Mouse (Mus musculus) liver, embryonic 14.5 days (tissue): ENCODE results near the gene Cidec. TPM values are rescaled to one million over a fixed set of nuclear protein-coding genes. Genes with fewer than 3 reads are reported as not detected.
A peak's percentile ranks its signal among the peaks of the same experiment; 100 is the strongest.

ENCODE experiments used
- ATAC-seq: fragments of 200-750 bp; cut with Nextera tagmentation; 2 replicates; pipeline ENCODE4 v1.8.0; 2017; ENCODE audit warnings: moderate number of reproducible peaks, mild to moderate bottlenecking, moderate library complexity; ENCODE audit not compliant: insufficient read depth
- DNase-seq, 3 experiments: peaks; one replicate each; pipeline ENCODE4 v3.0.0-alpha.2; 2012 to 2013; ENCODE audit warnings: low read depth in 3 of 3, low spot score in 3 of 3
- H3K27ac ChIP-seq: fragments of 300-500 bp; sonication (generic); 2 replicates; pipeline ENCODE4 v1.5.1; 2014; ENCODE audit warnings: moderate library complexity, mild to moderate bottlenecking, control low read depth, inconsistent platforms
- H3K27me3 ChIP-seq: fragments of 300-500 bp; sonication (generic); 2 replicates; pipeline ENCODE4 v1.6.1; 2014; ENCODE audit warnings: mild to moderate bottlenecking, low read length, moderate library complexity; ENCODE audit not compliant: control insufficient read depth, insufficient read depth
- H3K36me3 ChIP-seq: fragments of 300-500 bp; sonication (generic); replicated peaks from 2 replicates; pipeline ENCODE4 v1.6.1; 2014; ENCODE audit warnings: low read depth; ENCODE audit not compliant: control insufficient read depth, insufficient read depth
- H3K4me1 ChIP-seq, 2 experiments: fragments of 200-500 bp in 1 of 2; fragments of 300-500 bp in 1 of 2; sonication (generic) in 1 of 2; replicated peaks; 2 replicates each; pipeline ENCODE4 v1.6.1; 2012 to 2014; ENCODE audit warnings: antibody characterized with exemption in 1 of 2, inconsistent platforms in 1 of 2, low read length in 1 of 2; ENCODE audit not compliant: control insufficient read depth in 2 of 2, insufficient read depth in 2 of 2
- H3K4me2 ChIP-seq: fragments of 300-500 bp; sonication (generic); 2 replicates; pipeline ENCODE4 v1.6.1; 2014; ENCODE audit warnings: low read depth, mild to moderate bottlenecking, control low read depth, moderate library complexity
- H3K4me3 ChIP-seq, 2 experiments: fragments of 200-500 bp in 1 of 2; fragments of 300-500 bp in 1 of 2; sonication (generic) in 1 of 2; 2 replicates each; pipeline ENCODE4 v1.5.1; 2012 to 2014; ENCODE audit warnings: low read depth in 2 of 2, low read length in 2 of 2, mild to moderate bottlenecking in 2 of 2, control low read depth in 1 of 2, inconsistent platforms in 1 of 2, moderate library complexity in 1 of 2; ENCODE audit not compliant: insufficient read depth in 1 of 2
- H3K9ac ChIP-seq: fragments of 300-500 bp; sonication (generic); replicated peaks from 2 replicates; pipeline ENCODE4 v1.6.1; 2014; ENCODE audit warnings: mild to moderate bottlenecking, control low read depth, moderate library complexity
- H3K9me3 ChIP-seq: fragments of 300-500 bp; sonication (generic); 2 replicates; pipeline ENCODE4 v1.6.1; 2016; ENCODE audit warnings: low read length, mixed read lengths; ENCODE audit not compliant: control insufficient read depth
- CTCF ChIP-seq: IDR thresholded peaks from 2 replicates; pipeline ENCODE4 v1.5.1; 2016; ENCODE audit warnings: antibody characterized with exemption, low read depth, control low read depth
- EP300 ChIP-seq: IDR thresholded peaks from 2 replicates; pipeline ENCODE4 v1.6.1; 2016; ENCODE audit warnings: antibody characterized with exemption, low read depth
- WGBS: fragments of 180-500 bp; shearing (Covaris S2); extraction: QIAGEN DNeasy Blood & Tissue Kit; methylation state at CpG from one replicate; pipeline ENCODE4 v1.1.7; 2014; ENCODE audit not compliant: insufficient replicate concordance; 5-methylcytosine and 5-hydroxymethylcytosine counted together
- polyA plus RNA-seq, 2 experiments: library from polyadenylated mRNA; depleted of rRNA in 1 of 2; stranded (reverse) in 1 of 2; unstranded in 1 of 2; fragments of >200 nt; fragmentation: Nextera tagmentation in 1 of 2; extraction: Ambion mirVana in 1 of 2; gene quantifications; 2 replicates each; pipeline versions ENCODE4 v1.2.1 to v1.2.3; 2012 to 2014

Cidec gene
- polyA plus RNA-seq, 2 experiments = 0.02 to 0.13 TPM

GRCm38 (mm10) chr6:113451839-113452238 is 16.3 kb upstream of the Cidec start:
- TF ChIP-seq EP300 (no peak), CTCF (no peak)
- no peak overlapping the region for H3K4me3 ChIP-seq
- DNase-seq = no peak
- H3K9me3 ChIP-seq = no peaks in the 10 kb centered on the region
- WGBS = 64% methylated on average over 2 of the region's 2 CpGs
- no peaks in the 10 kb centered on the region for H3K4me1 ChIP-seq
- no peaks in the 10 kb centered on the region for H3K27me3 ChIP-seq
- no peak overlapping the region for H3K4me2 ChIP-seq
- no peak overlapping the region for H3K9ac ChIP-seq
- H3K27ac ChIP-seq = no peak overlapping the region
- no peak for ATAC-seq
- peaks cover 7% of the 10 kb centered on the region; the same call in 1 of the 2 replicates for H3K36me3 ChIP-seq

- H3K9ac ChIP-seq = no peak overlapping the region
- no peak for ATAC-seq
- TF ChIP-seq CTCF = no peak
- no peak for TF ChIP-seq EP300
- no peaks in the 10 kb centered on the region for H3K27me3 ChIP-seq
- peaks cover 6 to 9% of the 10 kb centered on the region in 2 experiments for H3K4me1 ChIP-seq
- DNase-seq = no peak
- no peak overlapping the region for H3K27ac ChIP-seq
- no peaks in the 10 kb centered on the region for H3K9me3 ChIP-seq
- 79% methylated on average over 4 of the region's 4 CpGs for WGBS
- H3K4me3 ChIP-seq = no peak overlapping the region
- no peak overlapping the region for H3K4me2 ChIP-seq
- peaks cover 7% of the 10 kb centered on the region; the same call in 1 of the 2 replicates for H3K36me3 ChIP-seq
Measured at GRCm38 (mm10) chr6:113447639-113448038, 12.1 kb upstream of the Cidec start.

- ATAC-seq = no peak
- H3K36me3 ChIP-seq = peaks cover 7% of the 10 kb centered on the region; the same call in 1 of the 2 replicates
- H3K27ac ChIP-seq = no peak overlapping the region
- TF ChIP-seq EP300 (no peak), CTCF (no peak)
- H3K27me3 ChIP-seq = no peaks in the 10 kb centered on the region
- 77% methylated on average over 6 of the region's 8 CpGs for WGBS
- H3K9me3 ChIP-seq = no peaks in the 10 kb centered on the region
- no peak overlapping the region for H3K9ac ChIP-seq
- no peak overlapping the region for H3K4me2 ChIP-seq
- H3K4me1 ChIP-seq = peaks cover 9% of the 10 kb centered on the region in 2 experiments
- no peak for DNase-seq
- no peak overlapping the region for H3K4me3 ChIP-seq
Measured at GRCm38 (mm10) chr6:113444207-113444965, 8.8 kb upstream of the Cidec start.

- H3K4me1 ChIP-seq = peaks cover 9% of the 10 kb centered on the region in 2 experiments
- no peaks in the 10 kb centered on the region for H3K27me3 ChIP-seq
- DNase-seq (no peak), ATAC-seq (no peak)
- peaks cover 5% of the 10 kb centered on the region; the same call in 1 of the 2 replicates for H3K36me3 ChIP-seq
- 34% methylated on average over 12 of the region's 12 CpGs for WGBS
- peak overlapping the region; percentile 78 for H3K4me2 ChIP-seq
- H3K9me3 ChIP-seq = no peaks in the 10 kb centered on the region
- H3K27ac ChIP-seq = no peak overlapping the region
- TF ChIP-seq CTCF = peak; percentile 54
- no peak for TF ChIP-seq EP300
- peak overlapping the region; percentile 70 for H3K9ac ChIP-seq
- H3K4me3 ChIP-seq = peak overlapping the region; percentile 65 to 70
Measured at GRCm38 (mm10) chr6:113443091-113443490, 7.5 kb upstream of the Cidec start.

DNA sequence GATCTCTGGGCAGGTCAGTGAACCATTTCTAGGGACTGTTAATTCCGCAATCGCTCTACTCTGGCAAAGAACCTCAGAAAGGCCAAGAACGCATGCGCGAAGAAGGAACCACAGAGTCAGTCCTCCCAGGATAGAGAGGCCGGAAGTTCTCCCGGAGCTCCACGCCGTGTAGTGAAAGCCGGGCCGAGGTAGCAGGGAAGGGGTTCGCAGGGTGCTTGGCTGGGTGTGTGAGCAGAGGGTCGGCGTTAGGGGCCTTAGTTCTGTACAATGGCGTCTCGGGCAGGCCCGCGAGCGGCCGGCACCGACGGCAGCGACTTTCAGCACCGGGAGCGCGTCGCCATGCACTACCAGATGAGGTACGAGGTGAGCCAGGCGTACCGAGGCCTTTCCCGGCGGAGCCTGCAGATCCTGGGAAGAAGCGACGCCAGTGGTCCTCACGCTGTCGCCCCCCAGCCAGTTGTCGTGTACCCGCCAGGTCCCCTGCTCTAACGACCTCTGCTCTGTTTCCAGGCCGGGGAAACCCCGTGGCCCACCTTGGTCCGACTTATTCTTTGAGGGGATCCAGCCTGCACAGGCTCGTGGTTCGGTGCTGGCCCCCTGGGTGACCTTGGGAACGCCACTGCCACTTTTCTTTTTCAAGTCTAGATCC is 7.0 kb upstream of the Cidec start, which contains the start of gene Jagn1:
Jagn1 (plus strand) TSS at position 128 of the 649 bp plus-strand sequence.
- peaks cover 9% of the 10 kb centered on the region in 2 experiments for H3K4me1 ChIP-seq
- WGBS = under 1% methylated on average over 45 of the region's 45 CpGs

More for the DNA sequence above, 7.0 kb upstream of the Cidec start, which contains the start of gene Jagn1:
- DNase-seq = peak; percentile 86 to 89 (median 86)
- Histone ChIP-seq H3K4me3 (peak within 1 kb of the TSS; percentile 65 to 70), H3K36me3 (peaks cover 1% of the 10 kb centered on the region; the same call in 1 of the 2 replicates), H3K27me3 (no peaks in the 10 kb centered on the region), H3K27ac (no peak within 1 kb of the TSS), H3K9me3 (no peaks in the 10 kb centered on the region), H3K4me2 (peak within 1 kb of the TSS; percentile 78), H3K9ac (peak within 1 kb of the TSS; percentile 70)
- peak; percentile 86 for ATAC-seq
- no peak for TF ChIP-seq CTCF
- no peak for TF ChIP-seq EP300
